Mouse (Mus musculus): ENCODE measurements around the gene Chmp1a.
A peak's percentile ranks its signal among the peaks of the same experiment; 100 is the strongest.
"Not testable (repeated sequence)": the region's sequence is repeated elsewhere in the genome, so short reads cannot be mapped to it uniquely, and the experiment has no call there.

Chmp1a gene

DNA sequence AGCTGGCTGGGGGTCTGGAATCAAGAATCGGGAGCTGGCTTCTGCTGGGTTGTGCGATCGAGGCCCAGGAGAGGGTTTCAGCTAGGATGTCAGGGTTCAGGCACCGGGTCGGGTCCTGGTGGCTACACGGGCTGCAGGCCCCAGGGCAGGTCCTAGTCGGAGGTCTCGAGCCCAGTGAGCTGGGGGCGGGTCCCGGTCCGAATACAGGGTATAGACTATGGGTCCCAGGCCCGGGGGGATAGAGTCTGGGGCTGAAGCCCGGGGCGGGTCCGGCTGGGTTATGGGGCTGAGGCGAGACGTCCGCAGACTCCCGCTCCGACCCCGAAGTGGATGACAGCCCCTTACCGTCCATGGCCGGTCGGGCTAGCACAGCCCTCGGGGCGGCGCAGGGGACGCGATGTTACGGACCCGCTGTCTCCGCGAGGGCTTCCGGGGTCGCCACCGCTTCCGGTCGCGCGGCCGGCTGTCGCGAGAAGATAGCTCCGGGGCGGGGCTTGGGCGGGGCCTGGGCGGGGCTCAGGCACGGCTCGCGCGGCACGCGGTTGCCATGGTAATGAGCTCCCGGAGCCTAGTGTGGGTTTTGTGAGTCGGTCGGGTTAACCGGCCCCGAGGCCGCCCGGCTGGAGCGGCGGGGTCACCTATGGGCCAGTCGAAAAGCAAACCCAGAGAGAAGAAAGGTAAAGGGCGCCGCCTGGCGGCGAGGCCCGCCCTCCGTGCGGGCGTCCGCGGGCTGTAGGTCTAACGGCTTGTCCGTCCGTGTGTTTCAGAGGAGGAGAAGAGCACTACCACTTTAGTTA, at the start of gene Chmp1a, which contains the start of gene Spata33:
Gene Chmp1a, minus strand, starts transcription at position 443 of the 797 bp plus-strand sequence.
Gene Spata33, plus strand, starts transcription at position 512 of the 797 bp plus-strand sequence.
- peak; percentile 97 for DNase-seq

DNA sequence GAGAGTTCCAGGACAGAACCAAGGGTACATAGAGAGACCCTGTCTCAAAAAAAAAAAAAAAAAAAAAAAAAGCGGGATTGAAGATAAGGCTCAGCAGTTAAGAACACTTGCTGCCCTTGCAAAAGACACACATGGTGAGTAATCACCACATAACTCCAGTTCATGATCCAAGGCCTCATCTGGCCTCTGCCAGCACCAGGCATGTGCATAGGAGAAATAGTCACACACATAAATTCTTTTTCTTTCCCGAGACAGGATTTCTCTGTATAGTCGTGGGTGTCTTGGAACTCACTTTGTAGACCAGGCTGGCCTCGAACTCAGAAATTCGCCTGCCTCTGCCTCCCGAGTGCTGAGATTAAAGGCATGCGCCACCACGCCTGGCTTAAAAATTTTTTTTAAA, 45.0 kb upstream of the Chmp1a start:
- DNase-seq: not testable (repeated sequence)

DNA sequence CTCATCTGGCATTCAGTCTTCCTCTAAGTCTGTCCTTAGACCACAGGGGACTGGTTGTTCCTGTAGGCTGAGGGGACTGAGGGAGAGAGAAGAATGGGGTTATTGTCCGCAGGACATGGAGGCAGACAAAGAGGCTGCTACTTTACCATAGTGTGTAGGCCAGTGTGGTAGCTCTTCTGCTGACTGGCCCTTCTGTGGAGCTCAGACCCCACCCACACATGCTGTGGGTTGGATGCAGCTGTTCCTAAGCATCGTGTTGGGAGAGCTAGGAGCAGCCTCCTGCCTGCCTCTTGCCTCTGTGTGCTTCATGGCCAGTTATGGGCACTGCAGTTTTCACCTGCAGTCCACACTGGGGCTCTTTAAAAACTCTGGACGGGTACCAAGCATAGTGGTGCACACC, 44.6 kb upstream of the Chmp1a start:
- DNase-seq: no peak

DNA sequence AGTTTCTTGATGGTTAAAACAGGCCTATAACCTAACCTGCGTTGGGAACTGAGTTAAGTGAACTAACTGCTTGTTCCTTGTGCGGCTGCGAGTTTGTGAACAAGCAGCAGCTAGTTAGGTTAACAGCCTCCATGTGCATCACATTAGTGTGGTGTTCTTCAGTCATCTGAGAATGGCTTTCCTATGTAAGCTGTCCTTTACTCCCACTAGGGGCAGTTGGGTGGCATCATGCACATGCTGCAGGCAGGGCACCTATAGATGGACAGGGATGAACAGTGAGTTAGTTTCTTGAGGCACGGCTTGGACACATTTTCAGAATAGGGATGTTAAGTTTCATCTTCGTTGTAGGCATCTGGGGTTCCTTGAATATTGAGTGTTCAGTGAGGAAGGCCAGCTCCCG, 42.6 kb upstream of the Chmp1a start:
- no peak for DNase-seq

DNA sequence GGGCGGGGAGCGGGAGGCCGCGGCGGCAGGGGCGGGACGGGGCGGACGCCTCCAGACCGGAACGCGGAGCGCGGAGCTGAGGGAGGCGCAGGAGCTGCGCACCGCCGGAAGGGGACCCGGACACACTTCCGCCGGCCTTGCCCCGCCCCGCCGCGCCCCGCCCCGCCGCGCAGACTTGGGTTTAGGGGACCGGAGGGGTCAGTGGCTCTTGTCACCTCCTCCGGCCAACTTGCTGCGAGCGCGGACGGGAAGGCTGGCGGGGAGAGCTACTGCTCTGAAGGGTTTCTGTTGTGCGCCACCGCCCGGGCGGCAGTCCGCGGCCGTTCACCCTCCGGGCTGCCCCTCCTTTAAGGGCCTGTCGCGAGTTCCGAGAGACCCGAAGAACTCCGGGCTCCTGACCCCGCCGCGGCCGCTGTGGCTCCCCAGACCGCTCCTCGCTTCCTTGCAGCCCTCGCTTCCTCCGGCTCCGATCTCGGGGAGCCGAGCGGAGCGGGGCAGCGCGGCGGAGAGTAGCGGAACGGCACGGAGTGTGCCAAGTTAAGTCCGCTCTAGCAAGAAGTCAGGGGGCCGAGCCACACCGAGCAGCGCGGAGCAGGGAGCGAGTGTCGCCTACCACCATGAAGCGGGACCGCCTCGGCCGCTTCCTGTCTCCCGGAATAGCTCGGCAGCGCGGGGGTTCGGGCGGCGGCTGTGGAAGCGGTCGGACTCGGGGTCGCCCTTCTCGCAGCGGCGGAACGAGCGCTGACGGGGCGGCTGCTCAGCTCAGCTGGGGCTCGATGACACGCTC, 41.7 kb upstream of the Chmp1a start, which contains the start of the genes Zfp276 and Vps9d1:
Gene Zfp276, plus strand, starts transcription at position 97 of the 787 bp plus-strand sequence.
Gene Vps9d1, minus strand, starts transcription at position 250 of the 787 bp plus-strand sequence.
- peak; percentile 93 for DNase-seq

DNA sequence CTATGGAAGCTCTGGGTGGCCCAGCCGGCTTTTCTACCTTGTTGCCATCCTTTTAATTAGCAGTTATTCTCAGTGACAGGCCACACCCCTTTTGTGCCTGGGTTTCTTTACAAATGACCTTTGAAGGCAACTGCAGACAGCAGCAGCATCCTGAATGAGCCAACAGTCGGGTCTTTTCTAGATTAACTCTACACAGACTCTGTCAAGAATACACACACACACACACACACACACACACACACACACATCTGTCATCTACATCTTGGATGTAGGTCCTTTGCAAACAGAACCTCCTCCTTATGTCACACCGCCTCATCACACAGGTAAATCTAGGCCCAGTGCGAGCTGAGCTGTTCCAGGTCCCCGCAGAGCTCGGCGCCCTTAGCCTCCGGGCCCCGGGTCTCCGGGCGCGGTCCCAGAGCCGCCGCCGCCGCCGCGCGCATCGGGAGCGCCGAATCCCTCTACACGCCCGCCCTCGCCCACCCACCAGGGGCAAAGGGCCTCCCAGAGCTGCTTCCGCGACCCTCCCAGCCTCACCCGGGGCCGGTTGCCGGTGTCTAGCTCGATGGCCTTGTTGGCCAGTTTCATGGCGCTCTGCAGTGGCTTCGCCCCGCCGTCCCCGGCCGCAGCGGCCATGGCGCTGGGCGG, 41.0 kb upstream of the Chmp1a start:
- no peak for DNase-seq

DNA sequence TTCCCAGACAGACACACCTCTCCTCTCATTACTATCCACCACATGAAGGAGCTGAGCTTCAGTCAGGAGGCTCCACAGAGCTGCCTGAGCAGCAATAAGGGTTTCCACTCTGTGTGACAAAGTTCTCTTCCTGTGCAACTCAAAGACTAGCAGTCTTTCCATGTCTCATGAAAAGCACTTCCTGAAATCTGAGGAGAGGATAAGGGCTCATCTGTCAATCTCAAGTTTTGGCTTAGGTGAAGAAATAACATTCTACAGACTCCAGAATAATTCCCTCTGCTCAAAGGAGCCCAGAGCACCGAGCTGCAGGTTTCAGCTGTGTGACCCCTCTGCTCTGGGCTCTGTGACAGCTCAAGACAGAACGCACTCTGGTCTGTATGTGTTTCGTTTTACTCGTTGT, 40.4 kb upstream of the Chmp1a start:
- DNase-seq: no peak

DNA sequence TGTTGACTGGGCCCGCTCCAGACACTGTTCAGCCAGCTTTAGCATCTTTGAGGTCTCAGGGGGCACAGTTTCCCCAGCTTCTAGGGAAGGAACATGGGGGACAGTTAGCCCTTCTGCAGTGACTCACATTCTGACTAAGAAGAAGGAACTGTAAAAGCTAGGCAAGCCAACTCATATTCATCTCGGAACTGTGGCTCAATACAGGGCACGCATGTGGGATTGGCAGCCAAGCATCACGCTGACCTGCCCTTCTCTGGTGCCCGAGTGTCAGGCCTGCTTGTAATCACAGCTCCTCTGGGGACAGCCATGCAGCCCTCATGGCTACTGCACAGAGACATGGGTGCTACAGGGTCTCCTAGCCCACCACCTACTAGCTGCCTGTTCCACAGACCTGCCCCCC, 38.4 kb upstream of the Chmp1a start:
- DNase-seq: no peak

DNA sequence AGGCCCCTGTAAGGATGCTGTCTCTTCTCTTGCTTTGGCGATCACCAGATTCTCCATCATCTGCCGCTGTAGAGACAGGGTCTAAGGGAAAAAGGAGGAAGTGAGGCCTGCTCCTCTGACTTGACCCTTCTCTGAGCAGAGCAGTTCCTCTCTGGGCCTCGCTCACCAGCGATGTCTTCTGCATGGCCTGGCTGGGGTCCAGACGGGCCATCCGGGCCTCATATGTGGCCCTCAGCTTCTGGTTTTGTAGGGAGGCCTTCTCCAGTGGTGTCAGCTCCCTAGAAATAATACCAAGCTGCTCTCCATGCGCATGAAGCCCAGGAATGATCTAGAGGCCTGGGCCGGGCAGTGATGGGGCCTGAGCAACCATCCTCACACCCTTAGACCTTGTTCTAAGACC, 36.0 kb upstream of the Chmp1a start:
- no peak for DNase-seq

DNA sequence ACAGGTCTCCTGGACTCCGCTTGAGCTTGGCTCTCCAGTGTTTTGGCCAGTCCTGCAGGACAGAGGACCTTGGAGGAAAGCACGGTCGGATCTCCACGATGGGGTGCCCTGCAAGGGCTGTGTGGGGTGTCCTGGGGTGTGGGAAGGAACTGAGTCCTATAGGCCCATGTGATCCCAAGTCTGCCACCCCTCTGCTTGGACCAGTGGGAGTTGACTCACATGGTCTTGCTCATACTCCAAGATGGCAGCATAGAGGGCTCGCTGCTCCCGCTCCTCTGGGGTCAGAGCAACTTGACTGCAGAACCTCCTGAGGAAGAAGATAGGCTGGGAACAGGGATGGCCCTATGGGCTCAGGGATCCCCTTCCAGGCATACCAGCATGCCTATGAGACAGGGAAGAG, 35.2 kb upstream of the Chmp1a start:
- no peak for DNase-seq

DNA sequence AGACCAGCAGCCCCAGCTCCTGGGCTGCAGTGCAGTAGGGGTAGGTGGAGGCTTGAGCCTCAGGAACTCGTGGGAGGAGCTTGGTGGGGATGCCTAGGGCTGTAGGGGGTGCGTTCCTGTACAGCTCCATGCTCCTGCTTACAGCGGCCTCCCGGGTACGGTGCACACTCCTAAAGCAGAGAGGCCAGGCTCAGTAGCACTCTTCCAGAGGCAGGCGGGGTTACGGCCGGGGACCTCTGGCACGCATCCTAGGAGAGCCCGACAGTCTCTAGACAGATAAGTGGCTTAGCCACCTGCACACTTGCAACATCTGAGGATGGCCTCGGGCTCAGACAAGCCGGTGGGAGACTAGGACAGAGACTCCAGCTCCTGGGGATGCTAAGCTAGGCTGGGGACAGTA, 33.0 kb upstream of the Chmp1a start:
- no peak for DNase-seq

DNA sequence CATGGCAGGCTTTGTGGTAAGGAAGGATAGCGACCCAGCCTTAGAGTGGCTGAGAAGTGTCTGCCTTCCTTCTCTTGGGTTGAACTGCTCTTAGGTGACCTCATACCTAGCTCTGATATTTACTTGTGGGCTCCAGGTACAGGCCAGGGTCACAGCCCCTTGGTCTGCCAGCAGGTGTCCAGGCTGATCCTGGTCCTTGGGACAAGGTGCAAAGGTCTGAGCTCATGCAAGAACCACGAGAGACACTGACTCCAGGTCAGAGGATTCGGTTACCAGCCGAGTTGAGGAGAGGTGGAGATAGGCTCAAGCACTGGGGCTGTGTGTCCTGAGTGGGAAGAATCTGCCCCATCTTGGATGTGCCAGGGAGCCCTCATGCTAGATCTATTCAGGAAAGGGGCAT, 31.8 kb upstream of the Chmp1a start:
- DNase-seq: no peak

DNA sequence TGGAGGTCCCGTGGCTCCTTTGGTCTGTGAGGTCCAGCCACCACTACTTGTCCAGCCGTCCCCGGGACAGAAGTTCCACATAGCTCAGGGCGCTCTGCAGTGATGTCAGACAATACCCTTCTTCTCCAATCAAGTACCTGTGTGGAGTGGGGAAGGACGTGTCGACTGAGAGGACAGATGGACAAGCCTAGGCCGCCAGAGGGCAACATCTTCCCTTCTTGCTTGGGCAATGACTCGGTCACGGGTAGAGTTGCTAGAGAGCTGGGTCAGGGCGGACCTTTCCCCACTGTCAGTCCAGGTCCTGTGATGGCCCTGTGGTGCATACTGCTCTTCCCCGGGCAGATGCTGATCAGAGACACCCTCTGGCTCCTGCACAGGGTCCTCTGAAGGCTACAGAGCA, 30.5 kb upstream of the Chmp1a start:
- DNase-seq: no peak

DNA sequence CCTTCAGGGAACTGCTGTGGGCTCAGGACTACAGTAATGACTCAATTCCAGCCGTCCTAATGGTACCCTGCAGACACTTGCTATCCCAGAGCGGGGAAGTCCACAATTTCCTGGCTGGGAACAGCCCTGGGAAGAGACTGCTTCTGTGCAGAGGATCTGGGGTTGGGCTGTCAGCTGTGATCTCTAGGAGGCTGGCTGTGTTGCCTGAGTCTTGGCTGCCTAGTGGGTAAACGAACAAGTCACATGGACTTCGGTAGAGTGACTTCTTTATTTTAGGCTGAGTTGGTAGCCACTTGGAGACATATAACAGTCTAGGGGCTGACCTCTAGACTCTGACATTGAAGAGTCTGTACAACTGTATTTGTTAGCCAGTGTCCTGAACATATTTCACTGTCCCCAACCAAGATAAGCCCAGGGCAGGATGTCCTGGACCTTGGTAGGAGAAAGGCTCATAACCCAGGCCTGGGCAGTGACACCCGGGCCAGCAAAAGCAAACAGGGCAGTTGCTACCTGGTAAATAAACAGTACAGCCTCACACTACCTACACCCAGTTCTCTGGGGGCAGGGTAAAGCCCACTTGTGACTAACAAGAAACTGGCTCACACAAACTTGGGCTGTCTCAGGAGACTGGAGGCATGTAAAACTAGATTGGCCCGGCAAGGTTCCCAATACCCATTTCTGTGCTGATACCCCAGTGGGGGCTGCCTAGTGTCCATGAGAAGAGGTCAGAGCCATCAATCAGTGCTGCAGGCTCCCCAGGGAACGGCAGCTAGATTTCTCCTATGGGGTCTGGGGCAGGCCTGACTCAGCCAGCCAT, 29.8 kb upstream of the Chmp1a start:
- no peak for DNase-seq

DNA sequence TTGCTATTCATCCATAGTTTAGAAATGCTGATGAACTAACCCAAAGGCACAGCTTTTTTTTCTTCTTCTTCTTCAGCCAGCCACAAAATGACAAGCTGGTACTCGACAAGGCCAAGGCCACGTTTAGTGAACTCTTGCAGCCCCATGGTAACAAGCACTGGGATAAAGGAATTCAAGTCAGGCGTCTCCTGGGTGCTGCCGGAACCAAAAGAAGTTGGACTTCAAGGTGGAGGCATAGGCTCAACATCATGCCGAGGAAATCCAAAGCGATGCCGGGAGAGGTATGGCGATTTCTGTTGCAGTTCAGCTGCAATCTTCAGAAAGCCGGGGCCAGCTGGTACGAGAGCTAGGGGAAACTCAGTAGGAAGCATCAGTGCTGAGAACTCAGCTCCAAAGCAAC, 26.8 kb upstream of the Chmp1a start:
- no peak for DNase-seq

DNA sequence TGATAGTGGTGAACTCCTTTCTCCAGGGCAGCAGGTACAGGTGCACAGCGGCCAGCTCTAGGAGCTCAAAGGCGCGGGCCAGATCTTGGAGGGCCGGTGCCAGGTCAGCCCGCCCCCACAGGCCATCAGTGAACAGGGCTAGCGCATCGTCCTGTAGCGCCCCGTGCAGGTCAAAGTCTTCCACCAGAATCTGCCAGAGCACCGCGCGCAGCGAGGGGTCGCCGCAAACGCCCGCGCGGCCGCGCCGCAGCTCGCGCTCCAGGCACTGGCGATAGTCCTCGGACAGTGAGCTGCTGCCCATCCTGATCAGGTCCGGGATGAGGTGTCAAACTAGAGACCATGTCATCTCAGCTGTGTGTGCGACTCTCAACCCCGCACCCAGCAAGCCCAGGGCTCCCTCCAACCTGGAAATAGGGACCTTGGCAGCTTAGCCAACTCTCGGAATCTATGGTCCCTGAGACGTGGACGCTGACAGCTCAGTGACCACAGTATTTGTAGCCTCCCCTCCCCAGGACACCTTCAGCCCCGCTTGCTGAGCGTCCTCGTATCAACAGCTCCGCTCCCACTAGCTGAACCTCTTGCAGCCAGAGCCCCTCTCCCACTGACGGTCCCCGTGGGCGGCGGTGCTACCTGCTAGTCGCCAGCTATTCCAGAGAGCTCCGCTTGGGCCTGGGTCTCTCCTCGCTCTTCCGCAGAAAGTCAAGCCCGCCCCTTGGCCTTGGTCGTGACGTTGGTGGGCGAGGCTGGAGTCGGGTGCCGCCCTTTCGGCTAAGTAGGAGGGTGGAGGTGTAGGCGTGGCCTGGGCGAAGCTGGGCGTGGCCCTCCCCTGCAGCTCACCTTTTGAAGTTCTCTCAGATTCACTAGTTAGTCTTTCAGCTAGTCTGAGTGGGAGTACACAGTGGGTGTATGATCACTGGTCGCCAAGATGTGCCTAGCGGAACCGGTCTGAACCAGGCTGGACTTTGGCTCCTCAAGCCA, 23.2 kb upstream of the Chmp1a start, which contains the start of gene Spata2l:
Gene Spata2l, minus strand, starts transcription at position 714 of the 978 bp plus-strand sequence.
- DNase-seq: peak; percentile 94

DNA sequence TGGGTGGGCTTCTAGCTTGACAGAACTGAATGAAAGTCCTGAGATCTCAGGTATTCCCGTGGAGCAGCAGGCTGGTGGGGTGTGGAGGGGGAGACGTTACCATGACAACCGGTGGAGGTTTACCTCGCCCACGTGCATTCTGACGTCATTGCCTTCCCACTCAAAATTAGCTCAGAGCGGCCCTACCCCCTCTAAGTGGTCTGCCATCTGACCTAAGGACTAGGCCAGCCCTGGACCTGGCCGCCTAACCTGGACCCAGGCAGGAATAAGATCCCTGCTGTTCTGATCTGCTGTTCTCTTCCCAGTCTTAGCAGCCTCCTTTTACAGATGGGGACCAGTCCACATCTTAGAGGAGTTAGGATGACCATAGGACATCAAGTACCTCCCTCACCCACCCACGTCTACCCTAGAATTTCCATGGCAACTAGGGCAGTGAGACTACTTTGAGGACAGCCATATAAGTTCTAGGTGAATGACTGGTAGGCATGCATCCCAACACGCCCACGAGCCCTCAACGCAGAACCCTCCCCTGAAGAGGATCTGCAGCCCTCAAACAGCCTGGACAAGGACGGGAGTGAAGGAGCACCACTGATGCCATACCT, 22.5 kb upstream of the Chmp1a start:
- no peak for DNase-seq

DNA sequence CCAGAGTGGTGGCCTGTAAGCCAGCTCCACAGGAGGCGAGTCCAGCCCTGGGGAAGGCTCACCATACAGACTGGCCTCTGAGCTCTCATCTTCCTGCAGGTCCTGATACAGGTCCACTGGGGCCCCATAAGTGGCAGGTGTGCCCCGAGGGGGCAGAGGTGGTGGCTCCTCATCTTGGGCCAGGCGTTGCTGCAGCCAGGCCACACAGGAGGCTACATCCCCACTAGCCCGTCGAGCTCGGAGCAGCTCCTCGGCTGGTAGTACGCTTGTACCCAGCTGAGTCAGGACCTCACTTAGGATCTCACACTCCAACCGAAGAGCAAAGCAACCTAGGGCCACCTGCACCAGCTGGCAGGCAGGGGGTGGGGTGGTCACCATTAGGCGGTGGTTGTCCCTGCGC, 21.2 kb upstream of the Chmp1a start:
- no peak for DNase-seq

DNA sequence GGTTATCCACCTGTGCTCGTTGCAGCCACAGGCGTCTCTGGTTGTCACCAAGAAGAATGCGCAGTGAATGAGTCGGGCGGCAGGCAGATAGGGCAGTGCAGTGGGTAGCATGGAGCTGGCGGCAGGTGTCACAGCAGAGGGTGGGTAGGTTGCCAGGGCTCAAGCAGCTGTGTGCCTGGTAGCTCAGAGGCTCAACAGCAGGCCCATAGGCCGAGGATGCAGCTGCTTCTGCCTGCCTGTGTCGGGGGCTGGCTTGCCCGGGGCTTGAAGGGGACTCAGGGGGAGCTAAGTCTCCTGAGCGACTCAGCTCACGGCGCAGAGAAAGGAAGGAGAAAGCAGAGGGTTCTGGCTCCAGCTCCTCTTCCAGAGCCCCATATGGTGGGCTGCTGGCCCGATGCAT, 20.7 kb upstream of the Chmp1a start:
- no peak for DNase-seq

DNA sequence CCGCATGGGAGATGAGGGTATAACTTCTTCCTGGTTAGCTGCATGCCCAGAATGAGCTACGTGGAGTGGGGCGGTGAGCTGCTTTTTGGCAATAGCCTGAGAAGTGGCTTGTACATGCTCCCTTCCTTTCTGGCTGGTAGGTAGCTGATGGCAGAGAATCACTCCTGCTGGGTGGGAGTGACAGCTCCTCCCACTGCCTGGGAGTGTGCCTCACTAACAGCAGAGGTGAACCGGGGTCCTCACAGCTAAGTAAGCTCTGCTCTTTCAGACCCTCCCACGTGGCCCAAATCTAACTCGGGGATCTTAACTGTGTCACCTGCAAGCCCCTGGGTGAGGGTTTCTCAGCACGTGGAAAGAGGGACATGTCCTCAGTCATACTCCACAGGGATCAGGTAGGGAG, 20.0 kb upstream of the Chmp1a start:
- DNase-seq: no peak

DNA sequence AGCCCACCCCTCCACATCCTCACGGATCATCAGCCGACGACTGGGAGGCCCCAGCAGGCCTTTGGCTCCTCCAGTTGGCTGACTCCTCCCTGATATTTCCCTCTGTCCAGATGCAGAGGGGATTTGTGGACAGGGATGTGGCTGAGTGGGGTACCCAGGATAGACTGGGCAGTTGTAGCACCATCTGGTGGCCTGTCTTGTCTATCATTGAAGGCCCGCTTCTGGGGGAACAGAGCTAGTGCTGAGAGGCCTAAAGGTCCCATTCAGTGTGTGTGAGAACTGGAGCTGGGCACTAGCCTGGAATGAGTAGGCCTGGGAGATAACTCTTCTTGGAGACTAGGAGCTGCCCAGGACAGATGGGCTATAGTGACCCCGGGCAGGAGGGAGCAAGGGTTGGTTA, 19.2 kb upstream of the Chmp1a start:
- DNase-seq: peak; percentile 50

Data from kidney, postnatal 10 days (tissue).